Mouse (Mus musculus) limb, embryonic 15.5 days (tissue): Measurements from ENCODE around the gene Olfr1137. TPM values are rescaled to one million over a fixed set of nuclear protein-coding genes. Genes with fewer than 3 reads are reported as not detected.

Source experiments
- ATAC-seq: fragments of 200-750 bp; cut with Nextera tagmentation; 2 replicates; pipeline ENCODE4 v1.8.0; 2017; ENCODE audit warnings: low read depth, moderate TSS enrichment; ENCODE audit not compliant: insufficient number of reproducible peaks, low FRiP score, low TSS enrichment
- H3K27ac ChIP-seq: fragments of 300-500 bp; sonication (generic); 2 replicates; pipeline ENCODE4 v1.5.1; 2015; ENCODE audit warnings: moderate library complexity, mild to moderate bottlenecking, inconsistent platforms
- H3K27me3 ChIP-seq: fragments of 300-500 bp; sonication (generic); 2 replicates; pipeline ENCODE4 v1.6.1; 2015; ENCODE audit warnings: inconsistent platforms
- H3K36me3 ChIP-seq: fragments of 300-500 bp; sonication (generic); 2 replicates; pipeline ENCODE4 v1.6.1; 2015; ENCODE audit warnings: inconsistent platforms
- H3K4me1 ChIP-seq: fragments of 300-500 bp; sonication (generic); 2 replicates; pipeline ENCODE4 v1.6.1; 2015; ENCODE audit warnings: inconsistent platforms
- H3K4me2 ChIP-seq: fragments of 300-500 bp; sonication (generic); 2 replicates; pipeline ENCODE4 v1.6.1; 2015; ENCODE audit warnings: mild to moderate bottlenecking, inconsistent platforms
- H3K4me3 ChIP-seq: fragments of 300-500 bp; sonication (generic); 2 replicates; pipeline ENCODE4 v1.5.1; 2015; ENCODE audit warnings: mild to moderate bottlenecking, inconsistent platforms
- H3K9ac ChIP-seq: fragments of 300-500 bp; sonication (generic); 2 replicates; pipeline ENCODE4 v1.6.1; 2015; ENCODE audit warnings: inconsistent platforms
- H3K9me3 ChIP-seq: fragments of 300-500 bp; sonication (generic); 2 replicates; pipeline ENCODE4 v1.6.1; 2016; ENCODE audit warnings: inconsistent platforms
- WGBS: fragments of 180-500 bp; shearing (Covaris S2); methylation state at CpG from one replicate; pipeline ENCODE4 v1.1.7; 2015; 5-methylcytosine and 5-hydroxymethylcytosine counted together
- polyA plus RNA-seq: library from polyadenylated mRNA; unstranded; fragments of >200 nt; fragmentation: Nextera tagmentation; extraction: Ambion mirVana; gene quantifications from 2 replicates; pipeline ENCODE4 v1.2.1, GENCODE M21; 2015

The Olfr1137 gene
- not detected in 2 replicates for polyA plus RNA-seq

GRCm38 (mm10) chr2:87713079-87713478 is at the start of gene Olfr1137:
Olfr1137 (minus strand) TSS chr2:87713179.
- Histone ChIP-seq H3K4me1 (no peaks in the 10 kb centered on the region), H3K4me2 (no peak within 1 kb of the TSS), H3K4me3 (no peak within 1 kb of the TSS), H3K9ac (no peak within 1 kb of the TSS), H3K9me3 (no peaks in the 10 kb centered on the region), H3K27ac (no peak within 1 kb of the TSS), H3K27me3 (no peaks in the 10 kb centered on the region), H3K36me3 (no peaks in the 10 kb centered on the region)
- ATAC-seq: no peak

DNA sequence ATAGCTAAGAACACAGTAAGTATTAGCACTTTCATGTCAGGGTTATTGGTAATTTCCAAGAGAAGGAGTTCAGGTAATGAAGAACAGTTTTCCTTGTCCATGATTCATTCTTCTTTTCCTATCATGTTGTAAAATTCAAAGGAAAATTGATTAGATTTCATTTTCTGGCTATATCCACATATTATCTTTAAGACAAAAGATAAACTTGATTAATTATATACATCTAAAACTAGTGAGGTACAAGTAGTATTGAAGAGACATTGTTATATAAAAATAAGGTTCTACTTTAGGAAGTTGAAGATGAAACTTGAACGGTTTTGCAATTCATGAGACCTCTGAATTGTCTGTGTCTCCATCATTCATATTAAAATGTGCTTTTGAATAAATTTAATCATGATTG is 40.9 kb upstream of the Olfr1137 start, which contains the start of gene Olfr1141:
Gene Olfr1141 (minus strand): TSS at position 101 of the 400 bp plus-strand sequence.
- Histone ChIP-seq H3K27me3 (no peaks in the 10 kb centered on the region), H3K4me2 (no peak within 1 kb of the TSS), H3K4me3 (no peak within 1 kb of the TSS), H3K4me1 (no peaks in the 10 kb centered on the region), H3K9me3 (no peaks in the 10 kb centered on the region; the same call in 1 of the 2 replicates), H3K27ac (no peak within 1 kb of the TSS), H3K36me3 (no peaks in the 10 kb centered on the region), H3K9ac (no peak within 1 kb of the TSS)
- ATAC-seq: no peak
- 81% methylated on average over 1 of the region's 1 CpGs for WGBS

- Histone ChIP-seq H3K9me3 (no peaks in the 10 kb centered on the region), H3K36me3 (no peaks in the 10 kb centered on the region), H3K27me3 (no peaks in the 10 kb centered on the region), H3K9ac (no peak within 1 kb of the TSS), H3K4me2 (no peak within 1 kb of the TSS), H3K27ac (no peak within 1 kb of the TSS), H3K4me3 (no peak within 1 kb of the TSS), H3K4me1 (no peaks in the 10 kb centered on the region)
- WGBS: 80% methylated on average over 3 of the region's 3 CpGs
- no peak for ATAC-seq
Measured at GRCm38 (mm10) chr2:87743452-87743851, 30.5 kb upstream of the Olfr1137 start, which contains the start of gene Olfr1140. Olfr1140 (plus strand) TSS chr2:87743752.

- WGBS: 68% methylated on average over 1 of the region's 1 CpGs
- Histone ChIP-seq H3K4me1 (no peaks in the 10 kb centered on the region), H3K9ac (no peak within 1 kb of the TSS), H3K9me3 (no peaks in the 10 kb centered on the region), H3K27ac (no peak within 1 kb of the TSS), H3K27me3 (no peaks in the 10 kb centered on the region), H3K36me3 (no peaks in the 10 kb centered on the region), H3K4me3 (no peak within 1 kb of the TSS), H3K4me2 (no peak within 1 kb of the TSS)
- no peak for ATAC-seq
Measured at GRCm38 (mm10) chr2:87739878-87740277, 26.9 kb upstream of the Olfr1137 start, which contains the start of gene Olfr1138. Olfr1138 (minus strand) TSS chr2:87739978.

GRCm38 (mm10) chr2:87693847-87694246 is 19.1 kb downstream of the Olfr1137 start, which contains the start of gene Olfr1136:
Olfr1136 (minus strand) TSS chr2:87693947.
- Histone ChIP-seq H3K9ac (no peak within 1 kb of the TSS), H3K4me2 (no peak within 1 kb of the TSS), H3K27ac (no peak within 1 kb of the TSS), H3K9me3 (no peaks in the 10 kb centered on the region), H3K36me3 (no peaks in the 10 kb centered on the region), H3K27me3 (no peaks in the 10 kb centered on the region), H3K4me3 (no peak within 1 kb of the TSS), H3K4me1 (no peaks in the 10 kb centered on the region)
- ATAC-seq: no peak

- H3K9me3 ChIP-seq: no peaks in the 10 kb centered on the region
- H3K27me3 ChIP-seq: no peaks in the 10 kb centered on the region
- H3K36me3 ChIP-seq: no peaks in the 10 kb centered on the region
- no peak within 1 kb of the TSS for H3K4me2 ChIP-seq
- no peak within 1 kb of the TSS for H3K27ac ChIP-seq
- no peak for ATAC-seq
- WGBS: 12% methylated on average over 1 of the region's 1 CpGs
- no peak within 1 kb of the TSS for H3K4me3 ChIP-seq
- no peak within 1 kb of the TSS for H3K9ac ChIP-seq
- no peaks in the 10 kb centered on the region for H3K4me1 ChIP-seq
Measured at GRCm38 (mm10) chr2:87673564-87673963, 39.4 kb downstream of the Olfr1137 start, which contains the start of gene Olfr1135. Olfr1135 (minus strand) TSS chr2:87673664.

Other genes starting within 250 kb of the Olfr1137 start
- not detected in 2 replicates for gene Pramel7, start 216.1 kb downstream of the Olfr1137 start, polyA plus RNA-seq
- gene Pramel6, start 206.6 kb downstream of the Olfr1137 start, polyA plus RNA-seq: not detected in 2 replicates
- gene Olfr153, start 181.4 kb downstream of the Olfr1137 start, polyA plus RNA-seq: not detected in 2 replicates
- not detected in 2 replicates for gene Olfr1128, start 167.6 kb downstream of the Olfr1137 start, polyA plus RNA-seq
- gene Olfr1129, start 139.3 kb downstream of the Olfr1137 start, polyA plus RNA-seq: not detected in 2 replicates
- gene Olfr1130, start 107.0 kb downstream of the Olfr1137 start, polyA plus RNA-seq: not detected in 2 replicates
- gene Olfr1131, start 86.1 kb downstream of the Olfr1137 start, polyA plus RNA-seq: not detected in 2 replicates
- not detected in 2 replicates for gene Olfr1132, start 75.6 kb downstream of the Olfr1137 start, polyA plus RNA-seq
- gene Olfr1133, start 65.8 kb downstream of the Olfr1137 start, polyA plus RNA-seq: not detected in 2 replicates
- gene Olfr1134, start 54.7 kb downstream of the Olfr1137 start, polyA plus RNA-seq: not detected in 2 replicates
- gene Olfr1135, start 39.5 kb downstream of the Olfr1137 start, polyA plus RNA-seq: not detected in 2 replicates
- not detected in 2 replicates for gene Olfr1136, start 19.2 kb downstream of the Olfr1137 start, polyA plus RNA-seq
- gene Olfr1138, start 26.8 kb upstream of the Olfr1137 start, polyA plus RNA-seq: not detected in 2 replicates
- not detected in 2 replicates for gene Olfr1140, start 30.6 kb upstream of the Olfr1137 start, polyA plus RNA-seq
- gene Olfr1141, start 40.8 kb upstream of the Olfr1137 start, polyA plus RNA-seq: not detected in 2 replicates
- not detected in 2 replicates for gene Olfr152, start 66.3 kb upstream of the Olfr1137 start, polyA plus RNA-seq
- gene Olfr1143, start 87.4 kb upstream of the Olfr1137 start, polyA plus RNA-seq: not detected in 2 replicates
- gene Olfr1145, start 96.6 kb upstream of the Olfr1137 start, polyA plus RNA-seq: not detected in 2 replicates
- not detected in 2 replicates for gene Olfr1148, start 117.4 kb upstream of the Olfr1137 start, polyA plus RNA-seq
- not detected in 2 replicates for gene Olfr1150-ps1, start 130.8 kb upstream of the Olfr1137 start, polyA plus RNA-seq
- not detected in 2 replicates for gene Olfr1151, start 142.7 kb upstream of the Olfr1137 start, polyA plus RNA-seq
- not detected in 2 replicates for gene Olfr1152, start 153.3 kb upstream of the Olfr1137 start, polyA plus RNA-seq
- not detected in 2 replicates for gene Olfr1153, start 181.8 kb upstream of the Olfr1137 start, polyA plus RNA-seq
- gene Olfr1154, start 192.0 kb upstream of the Olfr1137 start, polyA plus RNA-seq: not detected in 2 replicates
- gene Olfr1155, start 232.0 kb upstream of the Olfr1137 start, polyA plus RNA-seq: not detected in 2 replicates
- gene Olfr1156, start 239.9 kb upstream of the Olfr1137 start, polyA plus RNA-seq: not detected in 2 replicates